Mouse (Mus musculus) midbrain, postnatal 0 days (tissue): ENCODE measurements around the gene Gmpr. TPM values are rescaled to one million over a fixed set of nuclear protein-coding genes. Genes with fewer than 3 reads are reported as not detected.

Experiments
- ATAC-seq: fragments of 200-750 bp; cut with Nextera tagmentation; 2 replicates; pipeline ENCODE4 v1.8.0; 2017; ENCODE audit warnings: moderate number of reproducible peaks, mild to moderate bottlenecking, moderate TSS enrichment, moderate library complexity; ENCODE audit not compliant: low FRiP score
- DNase-seq: peaks from one replicate; pipeline ENCODE4 v3.0.0-alpha.2; 2015; ENCODE audit warnings: low spot score
- H3K27ac ChIP-seq: fragments of 300-500 bp; sonication (generic); 2 replicates; pipeline ENCODE4 v1.5.1; 2014; ENCODE audit warnings: low read depth, mild to moderate bottlenecking, low read length, mixed read lengths
- H3K27me3 ChIP-seq: fragments of 300-500 bp; sonication (generic); 2 replicates; pipeline ENCODE4 v1.6.1; 2014; ENCODE audit warnings: low read length, control low read depth, mixed read lengths; ENCODE audit not compliant: insufficient read depth
- H3K36me3 ChIP-seq: fragments of 300-500 bp; sonication (generic); 2 replicates; pipeline ENCODE4 v1.6.1; 2014; ENCODE audit warnings: low read length, control low read depth, mixed read lengths; ENCODE audit not compliant: insufficient read depth
- H3K4me1 ChIP-seq: fragments of 300-500 bp; sonication (generic); 2 replicates; pipeline ENCODE4 v1.6.1; 2014; ENCODE audit warnings: mild to moderate bottlenecking, control low read depth, antibody characterized with exemption, low read length, mixed read lengths; ENCODE audit not compliant: insufficient read depth
- H3K4me2 ChIP-seq: fragments of 300-500 bp; sonication (generic); 2 replicates; pipeline ENCODE4 v1.6.1; 2014; ENCODE audit warnings: low read depth, mild to moderate bottlenecking, low read length, mixed read lengths; ENCODE audit not compliant: poor library complexity, severe bottlenecking
- H3K4me3 ChIP-seq: fragments of 300-500 bp; sonication (generic); 2 replicates; pipeline ENCODE4 v1.5.1; 2014; ENCODE audit warnings: low read depth, mild to moderate bottlenecking, low read length, moderate library complexity
- H3K9ac ChIP-seq: fragments of 300-500 bp; sonication (generic); replicated peaks from 2 replicates; pipeline ENCODE4 v1.6.1; 2014; ENCODE audit warnings: mild to moderate bottlenecking, low read length, moderate library complexity, mixed read lengths; ENCODE audit not compliant: poor library complexity, severe bottlenecking
- H3K9me3 ChIP-seq: fragments of 300-500 bp; sonication (generic); 2 replicates; pipeline ENCODE4 v1.6.1; 2016; ENCODE audit warnings: low read length, control low read depth
- CTCF ChIP-seq: IDR thresholded peaks from 2 replicates; pipeline ENCODE4 v1.5.1; 2016; ENCODE audit warnings: antibody characterized with exemption, mild to moderate bottlenecking
- WGBS: fragments of 180-500 bp; shearing (Covaris S2); extraction: QIAGEN DNeasy Blood & Tissue Kit; methylation state at CpG from one replicate; pipeline ENCODE4 v1.1.7; 2014; 5-methylcytosine and 5-hydroxymethylcytosine counted together
- polyA plus RNA-seq: library from polyadenylated mRNA; unstranded; fragments of >200 nt; fragmentation: Nextera tagmentation; extraction: Ambion mirVana; gene quantifications from 2 replicates; pipeline ENCODE4 v1.2.1, GENCODE M21; 2015
- total RNA-seq: library from RNA; depleted of rRNA; stranded (reverse); fragments of >200 nt; gene quantifications from 2 replicates; pipeline ENCODE4 v1.2.3, GENCODE M21; 2014

Gene Gmpr
- total and polyA plus RNA-seq, 2 experiments from 2014 or later: 29.2 to 36.7 TPM

DNA sequence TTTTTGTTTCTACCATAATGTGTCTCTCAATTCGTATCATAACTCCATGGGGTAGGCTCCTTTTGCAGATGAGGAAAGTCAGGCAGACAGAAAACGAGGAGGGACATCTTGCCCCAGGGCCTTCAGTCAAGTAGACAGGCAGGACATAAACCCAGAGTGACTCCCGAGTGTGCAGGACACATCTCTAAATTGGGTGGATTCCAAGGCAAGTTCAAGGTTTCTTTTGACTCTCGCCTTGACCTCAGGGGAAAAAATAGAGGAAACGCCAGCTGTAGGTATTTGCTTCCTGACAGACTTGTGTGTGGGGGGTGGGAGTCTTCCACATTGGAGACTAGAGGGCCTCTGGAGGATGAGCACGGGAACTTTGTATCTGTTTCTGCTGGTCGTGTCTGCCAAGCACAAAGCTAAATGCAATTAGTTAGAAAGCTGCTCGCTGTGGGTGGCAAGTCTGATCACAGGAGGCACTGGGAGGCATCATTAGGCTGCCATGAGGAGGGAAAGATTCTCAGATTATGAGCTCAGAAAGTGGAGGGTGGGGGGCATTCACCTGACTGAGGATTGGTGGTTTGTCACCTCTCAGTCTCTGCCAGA is 7.7 kb downstream of the Gmpr start:
- Histone ChIP-seq H3K9ac (no peak overlapping the region), H3K9me3 (no peaks in the 10 kb centered on the region), H3K4me1 (peaks cover 5% of the 10 kb centered on the region; the same call in 1 of the 2 replicates), H3K27ac (no peak overlapping the region), H3K27me3 (no peaks in the 10 kb centered on the region), H3K4me3 (no peak overlapping the region), H3K36me3 (no peaks in the 10 kb centered on the region), H3K4me2 (no peak overlapping the region)
- DNase-seq (peak; percentile 39), ATAC-seq (no peak)
- WGBS: 47% methylated on average over 8 of the region's 8 CpGs
- TF ChIP-seq CTCF: no peak

DNA sequence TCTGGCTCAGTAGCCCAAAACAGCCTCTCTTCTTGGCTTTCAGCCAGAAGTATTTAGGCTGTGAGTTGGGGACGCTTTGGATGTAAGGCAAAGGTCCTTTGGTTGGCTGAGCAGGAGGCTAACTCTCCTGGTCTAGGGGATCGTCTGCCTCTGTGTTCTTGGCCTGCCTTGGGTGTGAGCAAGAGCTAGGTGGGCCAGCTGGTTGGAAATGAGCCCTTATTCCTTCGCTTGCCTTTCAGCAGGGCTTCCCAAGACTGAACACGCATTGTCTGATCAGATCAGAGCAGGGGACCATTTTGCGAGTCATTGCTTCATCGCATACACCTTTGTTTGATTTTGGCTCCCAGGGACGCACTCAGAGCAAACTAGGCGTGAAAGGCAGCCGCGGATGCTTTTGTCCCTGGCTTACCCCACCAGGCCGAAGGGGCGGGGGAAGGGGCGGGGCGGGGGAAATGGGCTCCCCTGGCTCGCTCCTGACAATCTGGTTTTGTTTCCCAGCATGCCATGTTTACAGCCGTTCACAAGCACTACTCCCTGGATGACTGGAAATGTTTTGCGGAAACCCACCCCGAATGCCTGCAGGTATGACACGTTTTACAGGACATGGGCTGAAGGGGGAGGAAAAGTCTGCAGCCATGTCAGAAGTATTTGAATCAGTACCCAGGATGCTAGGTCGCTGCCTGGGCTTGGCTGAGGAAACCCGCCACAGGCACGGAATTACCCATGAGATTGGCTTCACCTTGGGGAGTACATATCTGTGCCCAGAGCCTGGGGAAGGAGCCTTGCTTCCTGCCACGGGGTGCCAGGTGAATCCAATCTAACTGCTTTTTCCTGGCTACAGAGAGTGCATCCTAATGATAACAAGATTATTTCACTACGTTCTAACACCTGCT is 9.5 kb downstream of the Gmpr start:
- H3K4me1 ChIP-seq: peaks cover 5% of the 10 kb centered on the region; the same call in 1 of the 2 replicates
- H3K4me3 ChIP-seq: peak overlapping the region; percentile 14
- H3K4me2 ChIP-seq: peak overlapping the region; percentile 45
- 0 out of 2 replicates have a peak, but pooled peaks cover 2% of the 10 kb centered on the region for H3K36me3 ChIP-seq
- TF ChIP-seq CTCF: no peak
- WGBS: 7% methylated on average over 24 of the region's 24 CpGs
- DNase-seq: peak; percentile 70
- no peaks in the 10 kb centered on the region for H3K27me3 ChIP-seq
- no peaks in the 10 kb centered on the region for H3K9me3 ChIP-seq
- ATAC-seq: peak; percentile 55
- H3K27ac ChIP-seq: no peak overlapping the region
- peak overlapping the region; percentile 33; the same call in 1 of the 2 replicates for H3K9ac ChIP-seq

DNA sequence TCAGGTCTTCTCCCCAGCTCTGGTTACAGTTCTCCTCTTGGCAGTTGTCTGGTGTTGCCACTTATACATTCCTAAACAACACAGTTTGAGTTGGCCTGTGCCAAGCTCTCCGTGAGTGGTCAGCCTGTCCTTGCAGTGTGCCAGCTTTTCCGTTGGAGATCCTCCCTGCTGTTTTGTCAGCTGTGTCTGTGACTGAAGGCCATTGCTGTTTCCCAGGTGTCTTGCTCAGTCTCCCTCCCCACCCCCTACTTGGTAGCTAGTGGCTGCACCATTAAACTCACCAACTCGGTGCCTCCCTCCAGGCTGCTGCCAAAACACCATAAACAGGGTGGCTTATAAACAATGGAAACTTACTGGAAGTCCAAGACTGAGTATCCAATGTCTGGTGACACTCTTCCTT is 17.1 kb downstream of the Gmpr start:
- 64% methylated on average over 3 of the region's 3 CpGs for WGBS

DNA sequence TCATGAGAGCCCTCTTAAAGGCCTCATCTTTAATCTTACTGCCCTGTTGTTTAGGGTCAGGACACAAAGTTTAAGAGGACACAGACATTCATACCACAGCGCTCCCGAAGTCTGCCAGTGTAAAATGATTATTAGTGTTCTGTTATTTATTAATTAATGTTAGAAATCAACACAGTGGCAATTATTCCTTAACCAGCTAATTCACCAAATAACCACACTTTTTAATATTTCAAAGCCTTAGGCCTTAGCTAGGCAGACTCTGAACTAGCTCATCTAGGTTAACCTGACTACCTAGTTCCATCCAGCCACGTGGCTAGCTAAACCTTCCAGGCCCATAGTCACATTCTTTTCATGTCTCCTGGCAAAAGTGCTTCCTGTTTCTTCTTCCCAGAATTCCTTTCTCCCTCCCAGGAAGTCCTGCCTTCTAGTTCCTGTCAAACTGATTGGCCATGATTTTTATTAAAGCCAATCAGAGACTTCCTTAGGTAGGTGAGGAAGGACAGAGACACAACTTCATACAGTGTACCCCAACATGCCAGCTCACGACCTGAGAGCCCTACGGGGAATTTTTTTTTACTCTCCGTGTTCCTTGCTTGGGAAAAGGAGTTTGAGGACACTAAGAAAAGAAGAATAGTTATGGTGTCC is 17.7 kb downstream of the Gmpr start:
- 94% methylated on average over 6 of the region's 6 CpGs for WGBS
- 0 out of 2 replicates have a peak, but pooled peaks cover 2% of the 10 kb centered on the region for H3K36me3 ChIP-seq
- no peak overlapping the region for H3K9ac ChIP-seq
- no peak for TF ChIP-seq CTCF
- H3K4me2 ChIP-seq: no peak overlapping the region
- ATAC-seq (no peak), DNase-seq (no peak)
- no peak overlapping the region for H3K4me3 ChIP-seq
- no peak overlapping the region for H3K27ac ChIP-seq
- H3K27me3 ChIP-seq: no peaks in the 10 kb centered on the region
- no peaks in the 10 kb centered on the region for H3K9me3 ChIP-seq
- H3K4me1 ChIP-seq: no peaks in the 10 kb centered on the region

More for the DNA sequence above, 17.1 kb downstream of the Gmpr start:
- no peaks in the 10 kb centered on the region for H3K9me3 ChIP-seq
- H3K27ac ChIP-seq: no peak overlapping the region
- H3K9ac ChIP-seq: no peak overlapping the region
- H3K4me3 ChIP-seq: no peak overlapping the region
- ATAC-seq (no peak), DNase-seq (no peak)
- H3K27me3 ChIP-seq: no peaks in the 10 kb centered on the region
- no peak overlapping the region for H3K4me2 ChIP-seq
- TF ChIP-seq CTCF: no peak
- 0 out of 2 replicates have a peak, but pooled peaks cover 2% of the 10 kb centered on the region for H3K36me3 ChIP-seq
- H3K4me1 ChIP-seq: no peaks in the 10 kb centered on the region

DNA sequence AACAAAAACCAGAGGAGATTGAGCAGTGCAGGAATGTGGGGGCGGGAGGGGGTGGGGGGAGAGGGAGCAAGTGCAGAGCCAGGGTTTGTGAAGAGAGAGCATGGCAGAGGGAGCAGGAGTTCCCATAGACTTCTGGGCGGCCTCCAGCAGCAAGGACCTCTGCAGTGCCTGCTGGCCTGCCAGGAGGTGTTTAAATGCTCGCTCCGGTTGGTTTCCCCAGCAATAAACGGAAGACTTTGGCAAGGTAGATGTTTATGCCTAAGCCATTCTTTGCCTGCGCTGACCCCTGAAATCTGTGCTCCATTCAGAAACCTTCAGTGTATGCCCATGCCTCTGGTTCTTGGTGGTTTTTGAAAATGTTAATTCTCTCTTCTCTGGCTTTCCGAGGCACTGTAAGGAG is 19.0 kb downstream of the Gmpr start:
- no peak overlapping the region for H3K4me2 ChIP-seq
- H3K36me3 ChIP-seq: no peaks in the 10 kb centered on the region
- H3K4me3 ChIP-seq: no peak overlapping the region
- no peaks in the 10 kb centered on the region for H3K9me3 ChIP-seq
- no peaks in the 10 kb centered on the region for H3K4me1 ChIP-seq
- no peak overlapping the region for H3K9ac ChIP-seq
- WGBS: 33% methylated on average over 7 of the region's 7 CpGs
- peak; percentile 73 for DNase-seq
- ATAC-seq: no peak
- no peaks in the 10 kb centered on the region for H3K27me3 ChIP-seq
- no peak for TF ChIP-seq CTCF
- H3K27ac ChIP-seq: peak overlapping the region; percentile 39; the same call in 1 of the 2 replicates
